Mouse (Mus musculus) liver, adult 2 months (tissue): ENCODE measurements around the gene Usp44.

ENCODE experiments used
- CTCF ChIP-seq: fragments of 200-500 bp; IDR thresholded peaks from 2 replicates; pipeline ENCODE4 v1.5.1; 2011; ENCODE audit warnings: low read depth, low read length, control low read depth
- POLR2A ChIP-seq: fragments of 200-500 bp; IDR thresholded peaks from 2 replicates; pipeline ENCODE4 v1.6.1; 2011; ENCODE audit warnings: low read length, control low read depth; ENCODE audit not compliant: insufficient read depth; ENCODE audit errors: extremely low read depth

GRCm38 (mm10) chr10:93812098-93812497 lies 19.3 kb upstream of the Usp44 start:
- TF ChIP-seq POLR2A, result no peak
- TF ChIP-seq CTCF, result no peak
